Mouse (Mus musculus) stomach, postnatal 0 days (tissue): ENCODE measurements around the gene Actr3.

ENCODE experiments used
- CTCF ChIP-seq: IDR thresholded peaks from 2 replicates; pipeline ENCODE4 v1.5.1; 2016; ENCODE audit warnings: antibody characterized with exemption, low read depth, mild to moderate bottlenecking, moderate library complexity
- EP300 ChIP-seq: optimal IDR thresholded peaks from 2 replicates; pipeline ENCODE3; 2016; ENCODE audit warnings: antibody characterized with exemption

GRCm38 (mm10) chr1:125439556-125439955 is 4.0 kb upstream of the Actr3 start:
- no peak for TF ChIP-seq CTCF
- no peak for TF ChIP-seq EP300
